Mouse (Mus musculus) heart, adult 18-20 months (tissue): Measurements from ENCODE around the gene Gm5592. TPM values are rescaled to one million over a fixed set of nuclear protein-coding genes. Genes with fewer than 3 reads are reported as not detected.
"Not testable (repeated sequence)": the region's sequence is repeated elsewhere in the genome, so short reads cannot be mapped to it uniquely, and the experiment has no call there.

ENCODE experiments used
- DNase-seq, 2 experiments: peaks; one replicate each; pipeline ENCODE4 v3.0.0; 2021 to 2022; ENCODE audit warnings: mixed read lengths in 1 of 2
- long read RNA-seq, 2 experiments: library from polyadenylated mRNA; stranded (forward); transcript quantifications; one replicate each; pipeline ENCODE4 v2.0.0; 2021
- total RNA-seq, 2 experiments: library from RNA; stranded (reverse); gene quantifications; 2 replicates each; pipeline ENCODE4 v1.2.3; 2021

Gm5592 gene
- total RNA-seq = not detected
- long read RNA-seq, experiment 1 = 0 reads
- long read RNA-seq, experiment 2 = 0 reads

- DNase-seq = not testable (repeated sequence)
Observed at GRCm38 (mm10) chr7:41153541-41153940, at the start of gene Gm5592. Gm5592 (plus strand) TSS chr7:41153841.

DNA sequence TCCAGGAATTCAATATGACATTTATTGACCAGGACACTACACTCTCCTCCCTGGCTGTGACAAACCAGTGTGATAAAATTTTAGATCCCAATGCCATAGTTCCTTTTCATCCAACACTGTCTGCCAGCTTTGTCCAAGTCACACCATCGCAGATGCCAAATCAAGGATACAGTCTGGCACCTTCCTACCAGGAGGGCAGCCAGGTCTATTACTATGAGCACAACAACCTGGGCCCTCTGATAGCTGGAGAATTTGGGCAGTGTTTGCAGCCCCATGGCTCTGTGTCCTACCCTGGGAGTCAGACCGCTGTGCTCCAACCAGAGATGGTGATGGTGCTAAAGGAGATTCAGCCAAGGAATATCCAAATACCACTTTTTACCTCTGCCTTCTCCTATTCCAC, 2.2 kb downstream of the Gm5592 start:
- not testable (repeated sequence) for DNase-seq

- DNase-seq = not testable (repeated sequence)
Observed at GRCm38 (mm10) chr7:41157879-41158278, 4.2 kb downstream of the Gm5592 start.

DNA sequence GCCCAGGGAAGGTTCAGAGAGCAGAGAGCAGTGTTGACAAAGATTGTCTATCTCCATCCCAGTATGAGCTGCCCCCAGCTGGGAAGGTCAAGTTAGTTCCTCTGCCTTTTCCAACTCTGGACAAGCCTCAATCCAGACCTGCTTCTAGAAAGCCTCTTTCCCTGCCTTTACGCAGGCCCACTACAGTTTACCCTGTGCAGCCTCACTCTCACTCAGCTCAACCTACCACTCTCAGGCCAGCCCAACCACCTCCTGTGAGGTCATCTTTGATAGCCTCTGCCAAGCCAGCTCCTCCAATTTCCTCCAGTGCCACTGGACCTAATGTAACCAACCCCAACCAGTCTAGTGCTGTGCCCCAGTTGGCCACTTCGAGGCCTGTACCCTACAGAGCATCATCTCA, 4.9 kb downstream of the Gm5592 start:
- DNase-seq = not testable (repeated sequence)

DNA sequence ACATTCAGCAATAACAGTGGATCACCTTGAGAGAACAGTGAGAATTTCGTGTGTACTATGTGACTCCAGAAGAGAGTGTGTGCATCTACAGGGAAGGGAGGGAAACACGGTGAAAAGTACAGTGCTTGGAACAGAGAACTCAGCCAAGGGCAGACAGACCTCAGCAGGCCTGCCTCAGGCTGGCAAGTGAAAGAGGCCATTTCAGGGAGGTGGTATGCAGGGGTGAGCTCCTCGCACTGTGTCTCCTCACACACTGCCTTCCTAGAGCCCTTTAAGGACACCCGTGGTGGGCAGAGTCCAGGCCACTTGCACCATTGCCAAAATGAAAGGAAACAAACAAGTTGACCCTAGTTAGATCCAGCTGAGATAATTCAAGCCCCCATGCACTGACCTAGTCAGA, 40.0 kb downstream of the Gm5592 start:
- DNase-seq = no peak

Other genes starting within 250 kb of the Gm5592 start
- not detected for gene 4930433I11Rik, start 166.3 kb upstream of the Gm5592 start, total RNA-seq
- not detected for gene Gm4884, start 121.1 kb upstream of the Gm5592 start, total RNA-seq
- gene AI987944, start 239.5 kb downstream of the Gm5592 start, total RNA-seq = 10 to 100 TPM; 10.5 to 12.0 TPM